Mouse (Mus musculus) natural killer cell, adult 2 months (primary cell): ENCODE measurements around the gene Abr.

ENCODE experiments used
- DNase-seq, 2 experiments: peaks; one replicate each; pipeline ENCODE4 v3.0.0; 2022; ENCODE audit warnings: low spot score in 2 of 2

Abr gene

GRCm38 (mm10) chr11:76458730-76459129 lies 163.4 kb downstream of the Abr start:
- no peak for DNase-seq

- peak; percentile 55 to 66 for DNase-seq
Observed at GRCm38 (mm10) chr11:76456897-76457296, 165.2 kb downstream of the Abr start.

GRCm38 (mm10) chr11:76456233-76456632 lies 165.9 kb downstream of the Abr start:
- DNase-seq = peak; percentile 82 to 87

GRCm38 (mm10) chr11:76454492-76454891 lies 167.6 kb downstream of the Abr start:
- DNase-seq = peak; percentile 49 to 70

- no peak for DNase-seq
Observed at GRCm38 (mm10) chr11:76450202-76450561, 171.9 kb downstream of the Abr start.

- no peak for DNase-seq
Observed at GRCm38 (mm10) chr11:76449520-76450201, 172.5 kb downstream of the Abr start.

GRCm38 (mm10) chr11:76446251-76446650 lies 175.9 kb downstream of the Abr start:
- DNase-seq = no peak

- DNase-seq = no peak
Observed at GRCm38 (mm10) chr11:76445459-76445858, 176.7 kb downstream of the Abr start.

- no peak for DNase-seq
Observed at GRCm38 (mm10) chr11:76439666-76440065, 182.4 kb downstream of the Abr start.

GRCm38 (mm10) chr11:76436864-76437437 lies 185.2 kb downstream of the Abr start:
- no peak for DNase-seq

GRCm38 (mm10) chr11:76436009-76436408 lies 186.1 kb downstream of the Abr start:
- DNase-seq = no peak

- no peak for DNase-seq
Observed at GRCm38 (mm10) chr11:76429966-76430631, 192.0 kb downstream of the Abr start.

- no peak for DNase-seq
Observed at GRCm38 (mm10) chr11:76429556-76429955, 192.6 kb downstream of the Abr start.

GRCm38 (mm10) chr11:76429046-76429445 lies 193.1 kb downstream of the Abr start:
- no peak for DNase-seq

- no peak for DNase-seq
Observed at GRCm38 (mm10) chr11:76427781-76428180, 194.3 kb downstream of the Abr start.

- no peak for DNase-seq
Observed at GRCm38 (mm10) chr11:76425749-76426148, 196.4 kb downstream of the Abr start.

- DNase-seq = no peak
Observed at GRCm38 (mm10) chr11:76420896-76421295, 201.2 kb downstream of the Abr start.

GRCm38 (mm10) chr11:76419179-76419578 lies 202.9 kb downstream of the Abr start:
- peak in 1 of 2 experiments; percentile 23 for DNase-seq

- DNase-seq = no peak
Observed at GRCm38 (mm10) chr11:76418423-76418822, 203.7 kb downstream of the Abr start.

- no peak for DNase-seq
Observed at GRCm38 (mm10) chr11:76415985-76416384, 206.1 kb downstream of the Abr start.

GRCm38 (mm10) chr11:76415001-76415400 lies 207.1 kb downstream of the Abr start:
- no peak for DNase-seq

- DNase-seq = no peak
Observed at GRCm38 (mm10) chr11:76413202-76413601, 208.9 kb downstream of the Abr start.

- DNase-seq = peak; percentile 52 to 67
Observed at GRCm38 (mm10) chr11:76410826-76411225, 211.3 kb downstream of the Abr start.
